27 mouse cellular contexts compared by ENCODE assay signal in genomic region chr6:37858126-37858525, GRCm38 (mm10).
"Had no signal": no experiment of that assay in that cellular context is flagged by ENCODE, and none has a peak within 500 bp of the region (broad histone marks: within the 10 kb centered on the region; RNA-seq: fewer than 3 reads in every experiment).

No protein-coding gene starts in this region.

- DNase-seq: gastrocnemius, adult 2 months; gastrocnemius, postnatal 10 days; gastrocnemius, postnatal 25 days; heart, adult 2 months; heart, postnatal 10 days; heart, postnatal 4 days; kidney, adult 18-20 months; kidney, adult 8-10 months; kidney, postnatal 10 days; kidney, postnatal 25 days; kidney, postnatal 4 days; liver; liver, embryonic 13.5 days had no signal

- H3K27me3 ChIP-seq: heart, embryonic 12.5 days; hindbrain, embryonic 12.5 days; intestine, embryonic 15.5 days; limb, embryonic 12.5 days; liver, embryonic 13.5 days; liver, embryonic 15.5 days had no signal

- ATAC-seq: hindbrain, embryonic 16.5 days; inflammation-experienced regulatory T-cells, adult 6 months; intestine, embryonic 15.5 days; intestine, postnatal 0 days had no signal

- H3K4me2 ChIP-seq: heart, embryonic 12.5 days; hindbrain, embryonic 12.5 days; hindbrain, embryonic 14.5 days; intestine, embryonic 15.5 days; limb, embryonic 12.5 days; liver, embryonic 11.5 days; liver, embryonic 13.5 days; liver, embryonic 15.5 days had no signal

- H3K36me3 ChIP-seq: heart, embryonic 12.5 days; hindbrain, embryonic 10.5 days; hindbrain, embryonic 12.5 days; intestine, embryonic 15.5 days; limb, embryonic 10.5 days; limb, embryonic 12.5 days; liver, embryonic 13.5 days; liver, embryonic 15.5 days had no signal

- H3K27ac ChIP-seq: gastrocnemius, adult 2 months; heart, adult 2 months; hindbrain, embryonic 10.5 days; hindbrain, embryonic 12.5 days; hindbrain, embryonic 14.5 days; intestine, embryonic 15.5 days; layer of hippocampus, adult 2 months; left cerebral cortex, adult 2 months; limb, embryonic 10.5 days; limb, embryonic 12.5 days; liver, embryonic 13.5 days; liver, embryonic 15.5 days had no signal

- H3K9me3 ChIP-seq: heart, embryonic 12.5 days; hindbrain, embryonic 10.5 days; hindbrain, embryonic 12.5 days; intestine, embryonic 15.5 days; limb, embryonic 10.5 days; limb, embryonic 12.5 days; liver, embryonic 13.5 days; liver, embryonic 15.5 days had no signal

- H3K4me1 ChIP-seq: heart, embryonic 12.5 days; hindbrain, embryonic 10.5 days; hindbrain, embryonic 12.5 days; intestine, embryonic 15.5 days; limb, embryonic 10.5 days; limb, embryonic 12.5 days had no signal

- H3K4me3 ChIP-seq: gastrocnemius, adult 2 months; heart, adult 2 months; heart, embryonic 12.5 days; hindbrain, embryonic 10.5 days; hindbrain, embryonic 12.5 days; intestine, embryonic 15.5 days; layer of hippocampus, adult 2 months; left cerebral cortex, adult 2 months; limb, embryonic 10.5 days; limb, embryonic 12.5 days; liver, embryonic 13.5 days; liver, embryonic 15.5 days had no signal

- H3K9ac ChIP-seq: heart, embryonic 12.5 days; hindbrain, embryonic 12.5 days; hindbrain, embryonic 14.5 days; intestine, embryonic 15.5 days; limb, embryonic 12.5 days; liver, embryonic 13.5 days; liver, embryonic 15.5 days had no signal
